Mouse (Mus musculus) G1E (cell line): ENCODE measurements at regions not wholly inside any gene's neighbourhood (a gene's known extent, or its start where the extent isn't known, plus 50 kb on each side); places are given as distances from the start of the nearest gene placed in this dataset.

Experiments used
- CTCF ChIP-seq: IDR thresholded peaks from 2 replicates; pipeline ENCODE4 v1.5.1; 2012; ENCODE audit warnings: low read depth, low read length, inconsistent platforms, mixed read lengths
- GATA2 ChIP-seq: IDR thresholded peaks from 2 replicates; pipeline ENCODE4 v1.6.1; 2012; ENCODE audit warnings: low read depth, low read length, inconsistent platforms, borderline replicate concordance

DNA sequence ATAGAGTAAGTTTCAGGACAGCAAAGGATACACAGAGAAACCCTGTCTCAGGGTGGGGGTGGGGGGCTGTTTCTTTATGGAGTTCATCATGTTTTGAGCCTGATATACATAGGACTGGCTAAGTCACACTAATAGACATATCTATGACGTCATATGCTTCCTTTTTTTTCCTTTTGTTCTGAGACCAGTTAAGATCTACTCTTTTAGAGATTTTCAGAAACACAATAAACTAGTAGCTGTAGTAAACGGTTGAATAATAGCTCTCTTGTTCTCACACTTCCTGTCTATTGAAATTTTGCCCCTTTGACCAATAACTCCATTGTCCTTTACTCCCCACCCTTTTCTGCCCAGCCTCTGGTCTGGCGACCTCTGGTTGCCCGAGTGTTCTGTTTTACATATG is 382.6 kb upstream of the Jarid2 start:
- TF ChIP-seq CTCF (no peak), GATA2 (no peak)
